Mouse (Mus musculus): ENCODE data around the gene Ptges3l. TPM values are rescaled to one million over a fixed set of nuclear protein-coding genes. Genes with fewer than 3 reads are reported as not detected.
"Not testable (repeated sequence)": the region's sequence is repeated elsewhere in the genome, so short reads cannot be mapped to it uniquely, and the experiment has no call there.

Gene Ptges3l
- total RNA-seq, 2 experiments from 2014 or later: 0.66 to 2.5 TPM

GRCm38 (mm10) chr11:101424105-101424851, 855 bp downstream of the Ptges3l start, which contains the start of gene Gm27029:
TSS of gene Gm27029 (minus strand) at chr11:101424796.
- peak; percentile 10 for ATAC-seq (ENCODE audit: poor library complexity, severe bottlenecking)

GRCm38 (mm10) chr11:101420148-101420547, 5.0 kb downstream of the Ptges3l start:
- ATAC-seq (ENCODE audit: poor library complexity, severe bottlenecking): no peak

- ATAC-seq (ENCODE audit: poor library complexity, severe bottlenecking): no peak
Observed at GRCm38 (mm10) chr11:101419610-101420009, 5.5 kb downstream of the Ptges3l start.

GRCm38 (mm10) chr11:101418991-101419390, 6.1 kb downstream of the Ptges3l start:
- no peak for ATAC-seq (ENCODE audit: poor library complexity, severe bottlenecking)

- peak; percentile 93 for ATAC-seq (ENCODE audit: poor library complexity, severe bottlenecking)
Observed at GRCm38 (mm10) chr11:101417101-101417855, 7.9 kb downstream of the Ptges3l start, which contains the start of gene Aarsd1. TSS of gene Aarsd1 (minus strand) at chr11:101417615.

- peak; percentile 32; the same call in 1 of the 2 replicates for ATAC-seq (ENCODE audit: poor library complexity, severe bottlenecking)
Observed at GRCm38 (mm10) chr11:101416433-101417100, 8.6 kb downstream of the Ptges3l start.

GRCm38 (mm10) chr11:101415306-101415705, 9.8 kb downstream of the Ptges3l start:
- ATAC-seq (ENCODE audit: poor library complexity, severe bottlenecking): no peak

GRCm38 (mm10) chr11:101395110-101395509, 30.0 kb downstream of the Ptges3l start:
- 0 out of 2 replicates have a peak, but pooled peaks have one; percentile 40 for ATAC-seq (ENCODE audit: poor library complexity, severe bottlenecking)

GRCm38 (mm10) chr11:101381817-101382216, 43.3 kb downstream of the Ptges3l start:
- ATAC-seq (ENCODE audit: poor library complexity, severe bottlenecking): no peak

GRCm38 (mm10) chr11:101378926-101379325, 46.2 kb downstream of the Ptges3l start:
- ATAC-seq (ENCODE audit: poor library complexity, severe bottlenecking): no peak

GRCm38 (mm10) chr11:101378196-101378595, 46.9 kb downstream of the Ptges3l start:
- ATAC-seq (ENCODE audit: poor library complexity, severe bottlenecking): not testable (repeated sequence)

GRCm38 (mm10) chr11:101374421-101374938, 50.7 kb downstream of the Ptges3l start:
- no peak for ATAC-seq (ENCODE audit: poor library complexity, severe bottlenecking)

- no peak for ATAC-seq (ENCODE audit: poor library complexity, severe bottlenecking)
Observed at GRCm38 (mm10) chr11:101370141-101370540, 55.0 kb downstream of the Ptges3l start.

Other genes starting within 250 kb of the Ptges3l start
- gene Ccr10, start 249.9 kb downstream of the Ptges3l start, total RNA-seq (2015): 0.11 TPM in 1 of 2 replicates, not detected in the other
- 0.07 and 0.37 TPM in 2 replicates for gene Ccr10, start 249.9 kb downstream of the Ptges3l start, total RNA-seq (2017)
- 20.0 and 20.8 TPM in 2 replicates for gene Ezh1, start 198.9 kb downstream of the Ptges3l start, total RNA-seq (2015)
- 20.0 and 20.1 TPM in 2 replicates for gene Ezh1, start 198.9 kb downstream of the Ptges3l start, total RNA-seq (2017)
- not detected in 2 replicates for gene Ramp2, start 179.3 kb downstream of the Ptges3l start, total RNA-seq (2015)
- not detected in 2 replicates for gene Ramp2, start 179.3 kb downstream of the Ptges3l start, total RNA-seq (2017)
- 169 and 184 TPM in 2 replicates for gene Vps25, start 171.6 kb downstream of the Ptges3l start, total RNA-seq (2015)
- gene Vps25, start 171.6 kb downstream of the Ptges3l start, total RNA-seq (2017): 54.6 and 55.7 TPM in 2 replicates
- 0.27 TPM in 1 of 2 replicates, not detected in the other for gene Wnk4, start 164.8 kb downstream of the Ptges3l start, total RNA-seq (2015)
- 0.15 TPM in 1 of 2 replicates, not detected in the other for gene Wnk4, start 164.8 kb downstream of the Ptges3l start, total RNA-seq (2017)
- 1.2 and 1.6 TPM in 2 replicates for gene Cntd1, start 146.3 kb downstream of the Ptges3l start, total RNA-seq (2015)
- gene Cntd1, start 146.3 kb downstream of the Ptges3l start, total RNA-seq (2017): 1.7 TPM in 2 replicates
- gene Coa3, start 146.2 kb downstream of the Ptges3l start, total RNA-seq (2015): 69.8 and 71.2 TPM in 2 replicates
- gene Coa3, start 146.2 kb downstream of the Ptges3l start, total RNA-seq (2017): 23.2 and 33.6 TPM in 2 replicates
- 62.2 and 68.0 TPM in 2 replicates for gene Becn1, start 123.0 kb downstream of the Ptges3l start, total RNA-seq (2015)
- 129 and 168 TPM in 2 replicates for gene Becn1, start 123.0 kb downstream of the Ptges3l start, total RNA-seq (2017)
- gene Psme3, start 109.1 kb downstream of the Ptges3l start, total RNA-seq (2015): 90.6 and 116 TPM in 2 replicates
- gene Psme3, start 109.1 kb downstream of the Ptges3l start, total RNA-seq (2017): 62.1 and 91.5 TPM in 2 replicates
- gene Aoc2, start 100.3 kb downstream of the Ptges3l start, total RNA-seq (2015): 0.98 and 2.1 TPM in 2 replicates
- 0.95 and 1.4 TPM in 2 replicates for gene Aoc2, start 100.3 kb downstream of the Ptges3l start, total RNA-seq (2017)
- gene Aoc3, start 94.7 kb downstream of the Ptges3l start, total RNA-seq (2015): 0.05 TPM in 1 of 2 replicates, not detected in the other
- gene Aoc3, start 94.7 kb downstream of the Ptges3l start, total RNA-seq (2017): not detected in 2 replicates
- not detected in 2 replicates for gene G6pc, start 57.8 kb downstream of the Ptges3l start, total RNA-seq (2015)
- gene G6pc, start 57.8 kb downstream of the Ptges3l start, total RNA-seq (2017): not detected in 2 replicates
- gene Aarsd1, start 7.7 kb downstream of the Ptges3l start, total RNA-seq (2015): 11.6 and 18.1 TPM in 2 replicates
- 22.9 and 28.9 TPM in 2 replicates for gene Aarsd1, start 7.7 kb downstream of the Ptges3l start, total RNA-seq (2017)
- 1.7 TPM in 1 of 2 replicates, not detected in the other for gene Gm27029, start 537 bp downstream of the Ptges3l start, total RNA-seq (2015)
- 0.95 and 1.3 TPM in 2 replicates for gene Gm27029, start 537 bp downstream of the Ptges3l start, total RNA-seq (2017)
- 2.4 and 3.0 TPM in 2 replicates for gene Rundc1, start 248 bp downstream of the Ptges3l start, total RNA-seq (2015)
- gene Rundc1, start 248 bp downstream of the Ptges3l start, total RNA-seq (2017): 3.1 and 3.3 TPM in 2 replicates
- 334 and 336 TPM in 2 replicates for gene Rpl27, start 17.0 kb upstream of the Ptges3l start, total RNA-seq (2015)
- 2,102 and 2,594 TPM in 2 replicates for gene Rpl27, start 17.0 kb upstream of the Ptges3l start, total RNA-seq (2017)
- gene Ifi35, start 23.1 kb upstream of the Ptges3l start, total RNA-seq (2015): 60.6 and 62.4 TPM in 2 replicates
- gene Ifi35, start 23.1 kb upstream of the Ptges3l start, total RNA-seq (2017): 47.3 and 56.5 TPM in 2 replicates
- gene Rnd2, start 39.7 kb upstream of the Ptges3l start, total RNA-seq (2015): 0.13 and 0.16 TPM in 2 replicates
- 0.20 TPM in 1 of 2 replicates, not detected in the other for gene Rnd2, start 39.7 kb upstream of the Ptges3l start, total RNA-seq (2017)
- 7.3 and 10.8 TPM in 2 replicates for gene Vat1, start 40.9 kb upstream of the Ptges3l start, total RNA-seq (2015)
- 3.4 and 5.2 TPM in 2 replicates for gene Vat1, start 40.9 kb upstream of the Ptges3l start, total RNA-seq (2017)
- 15.3 and 15.9 TPM in 2 replicates for gene Brca1, start 126.6 kb upstream of the Ptges3l start, total RNA-seq (2015)
- 26.8 and 34.8 TPM in 2 replicates for gene Brca1, start 126.6 kb upstream of the Ptges3l start, total RNA-seq (2017)
- gene Nbr1, start 126.8 kb upstream of the Ptges3l start, total RNA-seq (2015): 32.4 and 33.9 TPM in 2 replicates
- 53.6 and 60.7 TPM in 2 replicates for gene Nbr1, start 126.8 kb upstream of the Ptges3l start, total RNA-seq (2017)
- 35.3 and 35.7 TPM in 2 replicates for gene Tmem106a, start 156.9 kb upstream of the Ptges3l start, total RNA-seq (2015)
- 20.5 and 24.1 TPM in 2 replicates for gene Tmem106a, start 156.9 kb upstream of the Ptges3l start, total RNA-seq (2017)
- not detected in 2 replicates for gene Gm11634, start 173.9 kb upstream of the Ptges3l start, total RNA-seq (2015)
- gene Gm11634, start 173.9 kb upstream of the Ptges3l start, total RNA-seq (2017): not detected in 2 replicates
- gene Rdm1, start 201.9 kb upstream of the Ptges3l start, total RNA-seq (2015): 22.6 and 28.8 TPM in 2 replicates
- gene Rdm1, start 201.9 kb upstream of the Ptges3l start, total RNA-seq (2017): 18.1 and 23.1 TPM in 2 replicates
- 1.7 and 2.3 TPM in 2 replicates for gene Arl4d, start 240.2 kb upstream of the Ptges3l start, total RNA-seq (2015)
- gene Arl4d, start 240.2 kb upstream of the Ptges3l start, total RNA-seq (2017): 1.0 and 2.1 TPM in 2 replicates